ENCODE assay signal across 12 mouse cellular contexts in the genomic region with DNA sequence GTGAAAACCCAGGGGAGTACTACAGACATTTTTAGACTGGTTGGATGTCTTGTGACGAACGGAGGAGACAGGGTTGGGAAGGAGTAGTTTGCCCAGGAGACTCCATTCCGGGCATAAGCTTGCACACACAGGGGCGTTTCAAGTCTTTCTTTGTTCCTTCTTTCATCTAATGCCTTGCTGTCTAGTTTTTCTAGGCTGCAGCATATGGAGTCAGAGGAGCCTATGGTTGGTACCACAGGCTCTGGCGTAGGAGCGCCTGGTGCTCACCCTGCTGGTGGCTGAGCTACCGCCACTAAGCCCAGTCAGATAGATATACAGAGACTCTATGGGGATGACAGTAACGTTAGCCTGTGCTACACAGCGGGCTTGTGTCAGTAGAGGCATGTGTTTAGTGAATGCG. TPM values are rescaled to one million over a fixed set of nuclear protein-coding genes. Genes with fewer than 3 reads are reported as not detected.
DNase-seq lines count a peak whose midpoint lies in the region; ATAC-seq and TF ChIP-seq lines count a peak whose summit lies in the region.
"Had no signal": no experiment of that assay in that cellular context is flagged by ENCODE, and none has a peak within 500 bp of the region (broad histone marks: within the 10 kb centered on the region; RNA-seq: fewer than 3 reads in every experiment).

No protein-coding gene starts in this region.

- no peak overlapping the region for H3K4me3 ChIP-seq in layer of hippocampus, adult 2 months

- DNase-seq in embryo, embryonic 10 days (ENCODE audit: low spot score), result peak; percentile 19
- no peak for DNase-seq in embryo, embryonic 10.5 days (ENCODE audit: low spot score)
- no peak for DNase-seq in layer of hippocampus, adult 2 months (ENCODE audit: low spot score in 2 of 2)
- DNase-seq in layer of hippocampus, postnatal 25 days (ENCODE audit: extremely low spot score in 1 of 2, low spot score in 1 of 2), result no peak
- peak; percentile 76 for DNase-seq in brain, adult 2 months (ENCODE audit: low read depth, low spot score)
- DNase-seq in adrenal gland, postnatal 36 days, result no peak
- DNase-seq: gastrocnemius, postnatal 14 days; heart, postnatal 14 days; kidney, adult 9 months had no signal

- peak; percentile 45 for TF ChIP-seq CTCF in layer of hippocampus, adult 2 months (conservative IDR thresholded peaks at IDR 0.05)

- peak overlapping the region; percentile 72 for H3K27ac ChIP-seq in layer of hippocampus, adult 2 months
- H3K27ac ChIP-seq: macrophage had no signal

- ATAC-seq in megakaryocyte-erythroid progenitor cell, adult 5-6 weeks (replicated peaks; ENCODE audit: low FRiP score, low TSS enrichment, poor library complexity, severe bottlenecking), result peak; percentile 39; the same call in 1 of the 2 replicates
- no peak for ATAC-seq in activated CD4-positive, CD25-positive, alpha-beta regulatory T cell, adult 4 months

RNA-seq across cellular contexts. Expression of gene Mboat2, which starts 42.0 kb away (rescaled TPM):
- total RNA-seq in layer of hippocampus, adult 2 months (2021), result 10 to 100 TPM; 87.0 to 99.6 TPM
- total RNA-seq in layer of hippocampus, postnatal 25 days (2021), result 10 to 100 TPM; 70.2 to 79.6 TPM
- total RNA-seq in megakaryocyte-erythroid progenitor cell, adult 5-6 weeks (2014; fragmentation: Nextera tagmentation), result 16.7 and 19.5 TPM in 2 replicates
- total RNA-seq in megakaryocyte-erythroid progenitor cell, adult 5-6 weeks (2017), result 21.3 and 38.1 TPM in 2 replicates
- under 1 TPM in 1 of 2 experiments, not detected in 1; 0.27 TPM for polyA plus RNA-seq in activated CD4-positive, CD25-positive, alpha-beta regulatory T cell, adult 4 months (2017; shearing (Covaris generic))
- total RNA-seq in adrenal gland, postnatal 36 days (2021), result 10 to 100 TPM; 21.5 to 32.8 TPM
- polyA plus RNA-seq: macrophage had no signal

Comparison
In these comparisons a context has a peak if more than half of its experiments do, and no peak if none do; other contexts are left out.
1. DNase-seq: peak in embryo, embryonic 10 days (single experiment) and brain, adult 2 months (single experiment); none in embryo, embryonic 10.5 days (single experiment), layer of hippocampus, adult 2 months (0 of 2), layer of hippocampus, postnatal 25 days (0 of 2) and adrenal gland, postnatal 36 days (0 of 2).